ENCODE assay signal across 8 mouse cellular contexts in the genomic region with DNA sequence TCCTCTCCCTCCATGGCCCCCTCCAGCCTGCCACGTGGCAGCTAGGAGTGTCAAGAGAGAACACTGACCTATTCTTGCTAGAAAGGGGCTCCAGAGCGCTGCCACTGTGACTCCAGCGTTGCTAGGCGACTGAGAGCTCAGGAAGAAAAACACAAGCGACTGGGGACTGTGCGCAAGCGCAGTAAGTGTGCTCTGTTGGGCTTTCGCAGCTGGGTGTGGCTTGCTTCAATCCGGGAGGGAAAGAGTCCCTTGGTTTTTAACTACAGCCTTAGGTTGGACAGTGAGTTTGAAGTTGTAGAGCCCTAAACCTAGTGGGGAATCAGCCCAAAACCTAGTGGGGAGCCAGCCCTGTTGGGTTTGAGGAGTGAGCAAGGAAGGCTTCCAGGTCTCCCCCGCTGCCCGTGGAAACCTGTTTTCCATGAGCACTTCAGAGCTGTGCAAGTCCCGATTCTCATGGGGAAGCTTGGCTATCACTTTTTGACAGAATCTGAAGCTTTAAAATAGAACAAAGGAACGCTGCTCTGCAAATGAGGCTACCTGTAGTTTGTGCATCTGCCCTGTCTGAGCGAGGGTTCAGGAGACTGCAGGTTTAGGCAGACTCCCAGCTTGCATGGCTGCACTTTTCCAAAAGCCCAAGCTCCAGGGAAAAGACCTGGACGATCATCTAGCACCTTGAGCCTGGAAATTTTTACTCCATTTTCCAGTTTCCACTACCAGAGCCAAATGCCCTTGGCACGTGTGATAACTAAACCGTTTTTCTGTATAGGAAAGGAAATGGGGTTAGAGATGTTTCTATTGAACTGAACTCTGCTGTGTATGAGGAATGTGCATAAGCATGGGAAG. TPM values are rescaled to one million over a fixed set of nuclear protein-coding genes. Genes with fewer than 3 reads are reported as not detected.
DNase-seq lines count a peak whose midpoint lies in the region; ATAC-seq and TF ChIP-seq lines count a peak whose summit lies in the region.

A gene (minus strand): TSS at position 77 of the 843 bp plus-strand sequence.

- ATAC-seq in heart, embryonic 12.5 days (ENCODE audit: insufficient number of reproducible peaks, low FRiP score), result peak; percentile 92
- ATAC-seq in kidney, embryonic 16.5 days (ENCODE audit: low FRiP score, low TSS enrichment), result peak; percentile 100
- ATAC-seq in limb, embryonic 15.5 days (ENCODE audit: insufficient number of reproducible peaks, low FRiP score, low TSS enrichment, low read depth), result peak; percentile 95
- ATAC-seq in midbrain, postnatal 0 days (ENCODE audit: low FRiP score), result peak; percentile 98

- no peaks in the 10 kb centered on the region for H3K36me3 ChIP-seq in heart, embryonic 12.5 days
- no peaks in the 10 kb centered on the region for H3K36me3 ChIP-seq in kidney, embryonic 16.5 days (ENCODE audit: insufficient read depth, low read length)
- H3K36me3 ChIP-seq in limb, embryonic 15.5 days, result no peaks in the 10 kb centered on the region
- no peaks in the 10 kb centered on the region for H3K36me3 ChIP-seq in midbrain, postnatal 0 days (ENCODE audit: insufficient read depth, low read length)

- H3K4me1 ChIP-seq in embryonic fibroblast, embryonic 13.5 days (ENCODE audit: control insufficient read depth, insufficient read depth, low read length), result no peaks in the 10 kb centered on the region
- H3K4me1 ChIP-seq in heart, embryonic 12.5 days (replicated peaks), result peaks cover 20% of the 10 kb centered on the region
- H3K4me1 ChIP-seq in kidney, embryonic 16.5 days (ENCODE audit: insufficient read depth, low read length), result peaks cover 9% of the 10 kb centered on the region
- peaks cover 13% of the 10 kb centered on the region; the same call in 1 of the 2 replicates for H3K4me1 ChIP-seq in limb, embryonic 15.5 days
- no peaks in the 10 kb centered on the region; the same call in 1 of the 2 replicates for H3K4me1 ChIP-seq in midbrain, postnatal 0 days (ENCODE audit: insufficient read depth, low read length)

- H3K27me3 ChIP-seq in heart, embryonic 12.5 days (replicated peaks), result no peaks in the 10 kb centered on the region
- H3K27me3 ChIP-seq in kidney, embryonic 16.5 days (ENCODE audit: insufficient read depth, low read length), result no peaks in the 10 kb centered on the region
- no peaks in the 10 kb centered on the region for H3K27me3 ChIP-seq in limb, embryonic 15.5 days
- no peaks in the 10 kb centered on the region for H3K27me3 ChIP-seq in midbrain, postnatal 0 days (ENCODE audit: insufficient read depth, low read length)

- 6% methylated on average over 17 of the region's 17 CpGs for WGBS in heart, embryonic 12.5 days
- WGBS in kidney, embryonic 16.5 days, result 5% methylated on average over 17 of the region's 17 CpGs
- 4% methylated on average over 17 of the region's 17 CpGs for WGBS in limb, embryonic 15.5 days
- 4% methylated on average over 17 of the region's 17 CpGs for WGBS in midbrain, postnatal 0 days

- peak within 1 kb of the TSS; percentile 32 for H3K4me3 ChIP-seq in embryonic fibroblast, embryonic 13.5 days (ENCODE audit: insufficient read depth, low read length)
- peak within 1 kb of the TSS; percentile 57 for H3K4me3 ChIP-seq in heart, embryonic 12.5 days
- peak within 1 kb of the TSS; percentile 57 for H3K4me3 ChIP-seq in kidney, embryonic 16.5 days (ENCODE audit: low read length)
- peak within 1 kb of the TSS; percentile 45 for H3K4me3 ChIP-seq in limb, embryonic 15.5 days
- peak within 1 kb of the TSS; percentile 40 for H3K4me3 ChIP-seq in midbrain, postnatal 0 days (ENCODE audit: low read depth, low read length)

- peak within 1 kb of the TSS; percentile 75 for H3K4me2 ChIP-seq in heart, embryonic 12.5 days
- peak within 1 kb of the TSS; percentile 88 for H3K4me2 ChIP-seq in kidney, embryonic 16.5 days (replicated peaks; ENCODE audit: low read depth, low read length)
- H3K4me2 ChIP-seq in limb, embryonic 15.5 days, result peak within 1 kb of the TSS; percentile 65
- H3K4me2 ChIP-seq in midbrain, postnatal 0 days (ENCODE audit: low read depth, low read length, poor library complexity, severe bottlenecking), result peak within 1 kb of the TSS; percentile 71

- peak; percentile 4 to 7 for DNase-seq in spleen, adult 18-20 months
- no peak for DNase-seq in spleen, adult 12 weeks (ENCODE audit: low spot score)
- DNase-seq in midbrain, postnatal 0 days (ENCODE audit: low spot score), result peak; percentile 99
- DNase-seq in telencephalon, adult 2 months (ENCODE audit: low read depth, low spot score), result peak; percentile 97

- peak within 1 kb of the TSS; percentile 75 for H3K9ac ChIP-seq in heart, embryonic 12.5 days
- H3K9ac ChIP-seq in kidney, embryonic 16.5 days (replicated peaks; ENCODE audit: low read length), result peak within 1 kb of the TSS; percentile 78
- H3K9ac ChIP-seq in limb, embryonic 15.5 days, result peak within 1 kb of the TSS; percentile 31; the same call in 1 of the 2 replicates
- peak within 1 kb of the TSS; percentile 57 for H3K9ac ChIP-seq in midbrain, postnatal 0 days (replicated peaks; ENCODE audit: low read length, poor library complexity, severe bottlenecking)

- peak; percentile 48; the same call in 1 of the 2 replicates for TF ChIP-seq POLR2A in embryonic fibroblast, embryonic 13.5 days (IDR thresholded peaks at IDR 0.05; ENCODE audit: low read depth, low read length)

- TF ChIP-seq CTCF in embryonic fibroblast, embryonic 13.5 days (IDR thresholded peaks at IDR 0.05; ENCODE audit: borderline replicate concordance, insufficient read depth, low read length), result no peak
- 0 out of 2 replicates have a peak, but pooled peaks have one; percentile 3 for TF ChIP-seq CTCF in midbrain, postnatal 0 days (IDR thresholded peaks at IDR 0.05)

- no peaks in the 10 kb centered on the region for H3K9me3 ChIP-seq in heart, embryonic 12.5 days (replicated peaks)
- no peaks in the 10 kb centered on the region for H3K9me3 ChIP-seq in kidney, embryonic 16.5 days (ENCODE audit: low read length)
- H3K9me3 ChIP-seq in limb, embryonic 15.5 days, result no peaks in the 10 kb centered on the region
- H3K9me3 ChIP-seq in midbrain, postnatal 0 days (ENCODE audit: low read length), result no peaks in the 10 kb centered on the region

- no peak within 1 kb of the TSS for H3K27ac ChIP-seq in embryonic fibroblast, embryonic 13.5 days (ENCODE audit: insufficient read depth, low read length)
- H3K27ac ChIP-seq in heart, embryonic 12.5 days (ENCODE audit: poor library complexity, severe bottlenecking), result peak within 1 kb of the TSS; percentile 91
- peak within 1 kb of the TSS; percentile 55; the same call in 1 of the 2 replicates for H3K27ac ChIP-seq in kidney, embryonic 16.5 days (ENCODE audit: low read length)
- H3K27ac ChIP-seq in limb, embryonic 15.5 days, result peak within 1 kb of the TSS; percentile 95
- peak within 1 kb of the TSS; percentile 93 for H3K27ac ChIP-seq in midbrain, postnatal 0 days (ENCODE audit: low read depth, low read length)

RNA-seq across cellular contexts. Expression of the gene that starts here (rescaled TPM):
- not detected in 2 replicates for polyA plus RNA-seq in embryonic fibroblast, embryonic 13.5 days (2011; ENCODE audit: insufficient read length, low read depth, missing spikeins)
- 0.28 TPM in 1 of 2 replicates, not detected in the other for polyA plus RNA-seq in heart, embryonic 12.5 days (2016; fragmentation: Nextera tagmentation; extraction: Ambion mirVana)
- polyA plus RNA-seq in kidney, embryonic 16.5 days (2015; fragmentation: Nextera tagmentation; extraction: Ambion mirVana), result not detected in 2 replicates
- 0.22 and 0.26 TPM in 2 replicates for polyA plus RNA-seq in limb, embryonic 15.5 days (2015; fragmentation: Nextera tagmentation; extraction: Ambion mirVana)
- total RNA-seq in midbrain, postnatal 0 days (2014; rRNA removed), result not detected in 2 replicates
- 0.28 and 0.32 TPM in 2 replicates for polyA plus RNA-seq in midbrain, postnatal 0 days (2015; fragmentation: Nextera tagmentation; extraction: Ambion mirVana)

Comparison
In these comparisons a context has a peak if more than half of its experiments do, and no peak if none do; other contexts are left out.
1. Peak in ATAC-seq, H3K4me3 ChIP-seq, H3K27ac ChIP-seq, H3K9ac ChIP-seq and H3K4me2 ChIP-seq in heart, embryonic 12.5 days; RNA of the gene not detected or under 1 TPM.
2. Peak in ATAC-seq, H3K4me3 ChIP-seq, H3K27ac ChIP-seq, H3K9ac ChIP-seq and H3K4me2 ChIP-seq in kidney, embryonic 16.5 days; RNA of the gene not detected or under 1 TPM.
3. Peak in ATAC-seq, H3K4me3 ChIP-seq, H3K27ac ChIP-seq, H3K9ac ChIP-seq and H3K4me2 ChIP-seq in limb, embryonic 15.5 days; RNA of the gene not detected or under 1 TPM.
4. Peak in DNase-seq, ATAC-seq, H3K4me3 ChIP-seq, H3K27ac ChIP-seq, H3K9ac ChIP-seq and H3K4me2 ChIP-seq in midbrain, postnatal 0 days; RNA of the gene not detected or under 1 TPM.